Mouse (Mus musculus): ENCODE measurements around the gene Ift20.

- no peak for TF ChIP-seq POLR2A (IDR thresholded peaks at IDR 0.05; ENCODE audit: low read depth, low read length)
- TF ChIP-seq CTCF (IDR thresholded peaks at IDR 0.05; ENCODE audit: extremely low read depth, insufficient read length, insufficient replicate concordance, low read depth, low read length), result no peak
Measured at GRCm38 (mm10) chr11:78574536-78574935, 38.4 kb downstream of the Ift20 start.
